Mouse (Mus musculus) spleen, adult 2 months (tissue): Measurements from ENCODE around the gene Prkci.

Source experiments
- CTCF ChIP-seq: fragments of 200-500 bp; IDR thresholded peaks from 2 replicates; pipeline ENCODE4 v1.5.1; 2011; ENCODE audit warnings: mild to moderate bottlenecking, inconsistent platforms; ENCODE audit not compliant: insufficient read depth, insufficient read length, insufficient replicate concordance; ENCODE audit errors: extremely low read depth
- POLR2A ChIP-seq: fragments of 200-500 bp; IDR thresholded peaks from 2 replicates; pipeline ENCODE4 v1.6.1; 2011; ENCODE audit warnings: low read depth, low read length, inconsistent platforms

DNA sequence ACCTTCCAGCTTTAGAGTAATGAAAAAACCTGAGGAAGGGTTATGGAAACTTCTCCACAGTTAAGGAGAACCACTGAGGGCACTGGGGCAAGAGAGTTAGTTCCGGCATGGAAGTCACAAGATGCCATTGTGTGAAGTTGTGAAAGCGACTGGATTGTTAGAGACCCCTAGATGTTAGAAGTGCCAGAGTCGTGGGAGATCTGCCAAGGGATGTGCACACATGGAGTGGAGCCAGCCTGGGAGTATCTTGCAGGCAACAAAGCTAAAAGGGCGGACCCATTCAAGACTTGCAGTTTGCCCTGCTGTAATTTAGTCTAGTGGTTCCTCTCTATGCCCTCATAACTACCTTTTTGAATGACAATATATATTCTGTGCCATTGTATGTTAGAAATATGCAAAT, 25.1 kb downstream of the Prkci start:
- TF ChIP-seq POLR2A = no peak
- no peak for TF ChIP-seq CTCF
